Mouse (Mus musculus) limb, embryonic 14.5 days (tissue): ENCODE results near the gene Parp3. TPM values are rescaled to one million over a fixed set of nuclear protein-coding genes. Genes with fewer than 3 reads are reported as not detected.

Source experiments
- ATAC-seq: fragments of 200-750 bp; cut with Nextera tagmentation; 2 replicates; pipeline ENCODE4 v1.8.0; 2017; ENCODE audit warnings: low read depth, moderate number of reproducible peaks, moderate TSS enrichment; ENCODE audit not compliant: low FRiP score
- DNase-seq: peaks from one replicate; pipeline ENCODE4 v3.0.0-alpha.2; 2015; ENCODE audit warnings: low spot score
- H3K27ac ChIP-seq: fragments of 300-500 bp; sonication (generic); replicated peaks from 2 replicates; pipeline ENCODE4 v1.5.1; 2014; ENCODE audit warnings: low read depth, mild to moderate bottlenecking, low read length, moderate library complexity, mixed read lengths
- H3K27me3 ChIP-seq: fragments of 300-500 bp; sonication (generic); 2 replicates; pipeline ENCODE4 v1.6.1; 2014; ENCODE audit warnings: low read length, mixed read lengths; ENCODE audit not compliant: control insufficient read depth, insufficient read depth
- H3K36me3 ChIP-seq: fragments of 300-500 bp; sonication (generic); 2 replicates; pipeline ENCODE4 v1.6.1; 2014; ENCODE audit warnings: mild to moderate bottlenecking, low read length, moderate library complexity, mixed read lengths; ENCODE audit not compliant: control insufficient read depth, insufficient read depth
- H3K4me1 ChIP-seq: fragments of 300-500 bp; sonication (generic); 2 replicates; pipeline ENCODE4 v1.6.1; 2014; ENCODE audit warnings: antibody characterized with exemption, low read length, mixed read lengths; ENCODE audit not compliant: control insufficient read depth, insufficient read depth
- H3K4me2 ChIP-seq: fragments of 300-500 bp; sonication (generic); replicated peaks from 2 replicates; pipeline ENCODE4 v1.6.1; 2014; ENCODE audit warnings: low read depth, mild to moderate bottlenecking, low read length, moderate library complexity; ENCODE audit not compliant: severe bottlenecking
- H3K4me3 ChIP-seq: fragments of 300-500 bp; sonication (generic); replicated peaks from 2 replicates; pipeline ENCODE4 v1.5.1; 2014; ENCODE audit warnings: low read length
- H3K9ac ChIP-seq: fragments of 300-500 bp; sonication (generic); 2 replicates; pipeline ENCODE4 v1.6.1; 2014; ENCODE audit warnings: mild to moderate bottlenecking, low read depth, low read length, moderate library complexity; ENCODE audit not compliant: severe bottlenecking
- H3K9me3 ChIP-seq: fragments of 300-500 bp; sonication (generic); 2 replicates; pipeline ENCODE4 v1.6.1; 2016; ENCODE audit warnings: low read length; ENCODE audit not compliant: control insufficient read depth
- POLR2A ChIP-seq: fragments of 200-500 bp; IDR thresholded peaks from 2 replicates; pipeline ENCODE4 v1.8.0; 2012; ENCODE audit warnings: inconsistent platforms, mild to moderate bottlenecking, moderate library complexity, borderline replicate concordance; ENCODE audit not compliant: insufficient read depth, insufficient read length; ENCODE audit errors: extremely low read depth
- WGBS: fragments of 180-500 bp; shearing (Covaris S2); extraction: QIAGEN DNeasy Blood & Tissue Kit; methylation state at CpG from one replicate; pipeline ENCODE4 v1.1.7; 2014; 5-methylcytosine and 5-hydroxymethylcytosine counted together
- polyA plus RNA-seq, 2 experiments: library from polyadenylated mRNA; depleted of rRNA in 1 of 2; stranded (reverse) in 1 of 2; unstranded in 1 of 2; fragments of >200 nt; fragmentation: Nextera tagmentation in 1 of 2; extraction: Ambion mirVana in 1 of 2; gene quantifications; 2 replicates each; pipeline versions ENCODE4 v1.2.1 to v1.2.3; 2012 to 2014

Parp3 gene
- polyA plus RNA-seq, 2 experiments = 4.3 to 9.0 TPM

DNA sequence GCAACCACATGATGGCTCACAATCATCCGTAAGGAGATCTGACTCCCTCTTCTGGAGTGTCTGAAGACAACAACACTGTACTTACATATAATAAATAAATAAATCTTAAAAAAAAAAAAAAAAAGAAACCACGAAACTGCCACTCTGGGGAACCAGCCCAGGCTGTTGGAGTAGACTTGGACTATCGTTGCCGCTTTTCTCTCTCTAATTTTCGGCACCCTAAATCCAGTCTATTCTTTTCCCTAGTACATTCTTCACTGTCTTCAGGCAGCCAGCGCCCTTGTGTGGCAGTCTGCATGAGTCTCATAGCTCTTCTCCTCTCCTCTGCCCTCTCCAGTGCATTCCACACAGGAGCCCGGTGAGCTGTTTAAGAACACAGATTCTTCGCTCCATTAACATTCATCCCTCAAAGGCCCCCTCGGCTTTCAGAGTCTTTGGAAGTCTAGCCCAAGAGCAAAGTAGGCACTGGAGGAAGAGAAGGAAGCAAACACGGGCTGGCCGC is 48.0 kb downstream of the Parp3 start:
- ATAC-seq (peak; percentile 60), DNase-seq (no peak)
- no peaks in the 10 kb centered on the region for H3K9me3 ChIP-seq
- H3K4me2 ChIP-seq = peak overlapping the region; percentile 88
- H3K4me1 ChIP-seq = peaks cover 8% of the 10 kb centered on the region; the same call in 1 of the 2 replicates
- 14% methylated on average over 11 of the region's 11 CpGs for WGBS
- H3K36me3 ChIP-seq = peaks cover 33% of the 10 kb centered on the region
- TF ChIP-seq POLR2A = no peak
- H3K4me3 ChIP-seq = peak overlapping the region; percentile 91
- peak overlapping the region; percentile 61 for H3K9ac ChIP-seq
- H3K27ac ChIP-seq = peak overlapping the region; percentile 97
- H3K27me3 ChIP-seq = no peaks in the 10 kb centered on the region

DNA sequence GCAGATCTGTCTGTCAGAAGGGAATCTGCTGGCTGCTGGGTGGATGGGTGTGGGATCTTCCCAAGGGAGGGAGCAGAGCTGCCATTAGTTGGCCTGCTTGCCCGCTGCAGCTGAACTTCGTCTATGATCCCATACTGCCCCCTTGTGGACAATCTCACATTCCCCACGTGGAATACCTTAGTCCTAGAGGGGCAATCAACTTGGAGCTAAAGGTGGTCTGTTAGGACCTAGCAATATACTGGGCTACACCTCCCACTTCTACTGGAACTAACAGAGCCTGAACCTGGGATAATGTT is 54.9 kb downstream of the Parp3 start:
- Histone ChIP-seq H3K27ac (no peak overlapping the region), H3K36me3 (no peaks in the 10 kb centered on the region), H3K9me3 (no peaks in the 10 kb centered on the region), H3K27me3 (no peaks in the 10 kb centered on the region), H3K4me2 (peak overlapping the region; percentile 33), H3K4me1 (peaks cover 43% of the 10 kb centered on the region), H3K9ac (no peak overlapping the region), H3K4me3 (no peak overlapping the region)
- DNase-seq (peak; percentile 93), ATAC-seq (peak; percentile 69)
- no peak for TF ChIP-seq POLR2A
- 0% methylated on average over 3 of the region's 3 CpGs for WGBS

DNA sequence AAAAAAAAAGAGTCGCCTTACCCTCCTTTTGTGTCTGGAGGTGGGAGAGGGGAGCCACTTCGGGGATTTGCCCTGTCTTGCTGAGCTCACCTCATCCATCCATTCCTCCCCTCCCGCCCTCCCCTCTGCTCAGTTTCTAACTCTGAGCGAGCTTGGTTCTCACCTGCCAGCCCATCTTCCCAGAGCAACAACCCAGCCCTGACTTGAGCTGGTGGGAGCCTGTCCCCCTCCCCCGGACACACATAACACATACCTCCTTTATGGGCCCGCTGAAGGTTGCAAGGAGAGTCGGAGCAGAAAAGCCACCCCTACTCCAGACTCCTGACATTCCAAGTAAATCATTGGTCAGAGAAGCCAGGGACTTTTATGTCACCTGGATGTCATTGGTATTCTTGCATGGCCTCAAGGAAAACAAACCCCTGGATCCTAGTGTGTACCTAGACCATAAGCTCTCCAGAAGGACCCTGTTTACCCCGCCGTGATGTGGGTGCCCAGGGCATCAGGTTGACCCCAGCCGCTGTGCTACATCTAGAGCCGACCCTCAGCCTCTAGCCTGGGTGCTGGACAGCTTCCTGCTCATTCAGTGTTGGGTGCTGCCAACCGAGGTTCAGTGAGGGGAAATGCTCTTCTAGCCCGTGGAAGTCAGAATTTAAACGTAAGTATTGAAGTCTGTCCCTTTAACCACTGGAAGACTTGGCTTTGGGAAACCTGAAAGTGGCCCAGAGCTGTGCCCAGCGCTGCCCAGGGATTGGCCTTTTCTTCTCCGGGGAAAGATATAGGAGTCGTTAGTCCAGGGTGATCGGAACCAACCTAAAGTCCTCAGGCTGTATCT is 55.5 kb downstream of the Parp3 start:
- no peaks in the 10 kb centered on the region for H3K36me3 ChIP-seq
- peak overlapping the region; percentile 33 for H3K4me2 ChIP-seq
- H3K27me3 ChIP-seq = no peaks in the 10 kb centered on the region
- WGBS = 13% methylated on average over 18 of the region's 18 CpGs
- H3K9me3 ChIP-seq = no peaks in the 10 kb centered on the region
- TF ChIP-seq POLR2A = no peak
- DNase-seq = no peak
- H3K27ac ChIP-seq = 0 out of 2 replicates have a peak overlapping the region, but pooled peaks have one; percentile 20
- peak; percentile 13; the same call in 1 of the 2 replicates for ATAC-seq
- H3K4me1 ChIP-seq = peaks cover 43% of the 10 kb centered on the region
- no peak overlapping the region for H3K9ac ChIP-seq
- H3K4me3 ChIP-seq = no peak overlapping the region

DNA sequence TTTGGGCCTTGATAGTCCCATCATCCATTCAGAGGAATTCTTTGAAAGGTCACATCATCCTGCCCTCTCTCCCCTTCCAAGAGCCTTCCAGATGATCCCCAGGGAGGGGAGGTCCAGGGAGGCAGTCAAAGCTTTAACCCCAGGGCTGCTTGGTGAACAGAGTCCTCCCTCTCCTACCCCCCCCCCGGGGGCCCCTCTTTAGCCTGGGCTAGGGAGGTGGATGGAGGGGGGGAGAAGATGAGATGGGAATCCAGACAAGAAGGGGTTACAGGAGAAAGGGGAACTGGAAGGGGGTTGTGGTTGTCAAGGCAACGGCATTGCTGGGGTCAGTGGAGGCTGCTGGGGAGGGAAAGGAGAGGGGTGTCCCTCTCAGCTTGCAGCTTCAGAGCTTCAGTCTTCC is 56.1 kb downstream of the Parp3 start:
- Histone ChIP-seq H3K4me2 (0 out of 2 replicates have a peak overlapping the region, but pooled peaks have one; percentile 14), H3K27me3 (no peaks in the 10 kb centered on the region), H3K36me3 (no peaks in the 10 kb centered on the region), H3K27ac (peak overlapping the region; percentile 20; the same call in 1 of the 2 replicates), H3K4me1 (peaks cover 43% of the 10 kb centered on the region), H3K9ac (no peak overlapping the region), H3K9me3 (no peaks in the 10 kb centered on the region), H3K4me3 (no peak overlapping the region)
- ATAC-seq = peak; percentile 58
- TF ChIP-seq POLR2A = no peak
- 3% methylated on average over 2 of the region's 2 CpGs for WGBS
- peak; percentile 59 for DNase-seq

Other genes starting within 250 kb of the Parp3 start
- gene Alas1, start 228.3 kb downstream of the Parp3 start, polyA plus RNA-seq (2012; rRNA removed) = 83.3 and 97.2 TPM in 2 replicates
- gene Alas1, start 228.3 kb downstream of the Parp3 start, polyA plus RNA-seq (2014; fragmentation: Nextera tagmentation; extraction: Ambion mirVana) = 89.3 and 95.4 TPM in 2 replicates
- 20.1 and 25.9 TPM in 2 replicates for gene Poc1a, start 195.9 kb downstream of the Parp3 start, polyA plus RNA-seq (2012; rRNA removed)
- gene Poc1a, start 195.9 kb downstream of the Parp3 start, polyA plus RNA-seq (2014; fragmentation: Nextera tagmentation; extraction: Ambion mirVana) = 17.4 and 20.2 TPM in 2 replicates
- gene Dusp7, start 108.3 kb downstream of the Parp3 start, polyA plus RNA-seq (2012; rRNA removed) = 130 and 180 TPM in 2 replicates
- 73.0 and 84.1 TPM in 2 replicates for gene Dusp7, start 108.3 kb downstream of the Parp3 start, polyA plus RNA-seq (2014; fragmentation: Nextera tagmentation; extraction: Ambion mirVana)
- gene Rpl29, start 47.5 kb downstream of the Parp3 start, polyA plus RNA-seq (2012; rRNA removed) = 946 and 1,047 TPM in 2 replicates
- gene Rpl29, start 47.5 kb downstream of the Parp3 start, polyA plus RNA-seq (2014; fragmentation: Nextera tagmentation; extraction: Ambion mirVana) = 1,133 and 1,180 TPM in 2 replicates
- 34.4 and 35.1 TPM in 2 replicates for gene Acy1, start 38.6 kb downstream of the Parp3 start, polyA plus RNA-seq (2012; rRNA removed)
- 45.6 and 45.8 TPM in 2 replicates for gene Acy1, start 38.6 kb downstream of the Parp3 start, polyA plus RNA-seq (2014; fragmentation: Nextera tagmentation; extraction: Ambion mirVana)
- gene Abhd14b, start 29.5 kb downstream of the Parp3 start, polyA plus RNA-seq (2012; rRNA removed) = 54.5 and 64.6 TPM in 2 replicates
- gene Abhd14b, start 29.5 kb downstream of the Parp3 start, polyA plus RNA-seq (2014; fragmentation: Nextera tagmentation; extraction: Ambion mirVana) = 41.2 and 44.6 TPM in 2 replicates
- 79.9 and 87.1 TPM in 2 replicates for gene Abhd14a, start 29.3 kb downstream of the Parp3 start, polyA plus RNA-seq (2012; rRNA removed)
- 69.5 and 74.0 TPM in 2 replicates for gene Abhd14a, start 29.3 kb downstream of the Parp3 start, polyA plus RNA-seq (2014; fragmentation: Nextera tagmentation; extraction: Ambion mirVana)
- gene Pcbp4, start 23.7 kb downstream of the Parp3 start, polyA plus RNA-seq (2012; rRNA removed) = 238 and 328 TPM in 2 replicates
- 88.0 and 92.7 TPM in 2 replicates for gene Pcbp4, start 23.7 kb downstream of the Parp3 start, polyA plus RNA-seq (2014; fragmentation: Nextera tagmentation; extraction: Ambion mirVana)
- gene Gpr62, start 11.0 kb downstream of the Parp3 start, polyA plus RNA-seq (2012; rRNA removed) = 0.47 and 0.70 TPM in 2 replicates
- 0.51 and 0.58 TPM in 2 replicates for gene Gpr62, start 11.0 kb downstream of the Parp3 start, polyA plus RNA-seq (2014; fragmentation: Nextera tagmentation; extraction: Ambion mirVana)
- 44.2 and 52.3 TPM in 2 replicates for gene Rrp9, start 986 bp downstream of the Parp3 start, polyA plus RNA-seq (2012; rRNA removed)
- 41.3 and 42.7 TPM in 2 replicates for gene Rrp9, start 986 bp downstream of the Parp3 start, polyA plus RNA-seq (2014; fragmentation: Nextera tagmentation; extraction: Ambion mirVana)
- not detected in 2 replicates for gene Iqcf1, start 23.0 kb upstream of the Parp3 start, polyA plus RNA-seq (2012; rRNA removed)
- gene Iqcf1, start 23.0 kb upstream of the Parp3 start, polyA plus RNA-seq (2014; fragmentation: Nextera tagmentation; extraction: Ambion mirVana) = not detected in 2 replicates
- not detected in 2 replicates for gene Iqcf5, start 37.6 kb upstream of the Parp3 start, polyA plus RNA-seq (2012; rRNA removed)
- gene Iqcf5, start 37.6 kb upstream of the Parp3 start, polyA plus RNA-seq (2014; fragmentation: Nextera tagmentation; extraction: Ambion mirVana) = not detected in 2 replicates
- not detected in 2 replicates for gene Iqcf3, start 84.7 kb upstream of the Parp3 start, polyA plus RNA-seq (2012; rRNA removed)
- not detected in 2 replicates for gene Iqcf3, start 84.7 kb upstream of the Parp3 start, polyA plus RNA-seq (2014; fragmentation: Nextera tagmentation; extraction: Ambion mirVana)
- gene Iqcf4, start 94.0 kb upstream of the Parp3 start, polyA plus RNA-seq (2012; rRNA removed) = not detected in 2 replicates
- gene Iqcf4, start 94.0 kb upstream of the Parp3 start, polyA plus RNA-seq (2014; fragmentation: Nextera tagmentation; extraction: Ambion mirVana) = not detected in 2 replicates
- gene Iqcf6, start 149.6 kb upstream of the Parp3 start, polyA plus RNA-seq (2012; rRNA removed) = not detected in 2 replicates
- gene Iqcf6, start 149.6 kb upstream of the Parp3 start, polyA plus RNA-seq (2014; fragmentation: Nextera tagmentation; extraction: Ambion mirVana) = not detected in 2 replicates
- 0.06 and 0.08 TPM in 2 replicates for gene Grm2, start 179.1 kb upstream of the Parp3 start, polyA plus RNA-seq (2012; rRNA removed)
- not detected in 2 replicates for gene Grm2, start 179.1 kb upstream of the Parp3 start, polyA plus RNA-seq (2014; fragmentation: Nextera tagmentation; extraction: Ambion mirVana)
- 56.8 and 76.1 TPM in 2 replicates for gene Tex264, start 209.0 kb upstream of the Parp3 start, polyA plus RNA-seq (2012; rRNA removed)
- gene Tex264, start 209.0 kb upstream of the Parp3 start, polyA plus RNA-seq (2014; fragmentation: Nextera tagmentation; extraction: Ambion mirVana) = 63.9 and 67.6 TPM in 2 replicates